Mouse (Mus musculus) cortical plate, adult 2 months (tissue): Measurements from ENCODE around the gene Trpv4.

Source experiments
- CTCF ChIP-seq: fragments of 200-500 bp; IDR thresholded peaks from 2 replicates; pipeline ENCODE4 v1.5.1; 2011; ENCODE audit warnings: mild to moderate bottlenecking, control low read depth, low read length; ENCODE audit not compliant: insufficient read depth; ENCODE audit errors: extremely low read depth
- POLR2A ChIP-seq: fragments of 200-500 bp; IDR thresholded peaks from 2 replicates; pipeline ENCODE4 v1.6.1; 2011; ENCODE audit warnings: mild to moderate bottlenecking, low read length, control low read depth; ENCODE audit not compliant: insufficient read depth; ENCODE audit errors: extremely low read depth

DNA sequence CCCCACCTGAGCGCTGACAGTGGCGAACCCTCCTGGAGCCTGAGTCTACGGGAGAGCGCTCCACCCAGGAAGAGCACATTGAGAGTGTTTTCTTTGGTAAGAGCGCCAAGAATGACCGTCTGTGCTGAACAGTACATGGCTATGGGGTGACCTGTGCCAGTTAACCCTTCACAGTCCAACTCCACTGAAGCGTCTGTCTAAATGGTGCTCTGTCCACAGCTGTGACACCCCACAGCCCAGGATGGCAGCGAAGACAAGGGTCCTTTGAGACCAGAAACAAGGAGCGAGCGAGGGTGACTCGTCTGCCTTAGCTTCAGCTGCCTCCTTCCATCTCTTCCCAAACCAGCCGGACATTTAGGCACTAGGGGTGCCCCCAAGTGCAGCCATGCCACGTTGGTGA lies 30.5 kb upstream of the Trpv4 start:
- no peak for TF ChIP-seq CTCF
- no peak for TF ChIP-seq POLR2A
